Mouse (Mus musculus) hindbrain, embryonic 11.5 days (tissue): Measurements from ENCODE around the gene Pkd2. TPM values are rescaled to one million over a fixed set of nuclear protein-coding genes. Genes with fewer than 3 reads are reported as not detected.
A peak's percentile ranks its signal among the peaks of the same experiment; 100 is the strongest.

Source experiments
- ATAC-seq: fragments of 200-750 bp; cut with Nextera tagmentation; 2 replicates; pipeline ENCODE4 v1.8.0; 2017; ENCODE audit warnings: mild to moderate bottlenecking, moderate TSS enrichment, moderate library complexity; ENCODE audit not compliant: low FRiP score
- DNase-seq: peaks from one replicate; pipeline ENCODE4 v3.0.0-alpha.2; 2015; ENCODE audit warnings: low spot score
- H3K27ac ChIP-seq: fragments of 300-500 bp; sonication (generic); 2 replicates; pipeline ENCODE4 v1.5.1; 2014; ENCODE audit warnings: mild to moderate bottlenecking, low read depth, low read length
- H3K27me3 ChIP-seq: fragments of 300-500 bp; sonication (generic); 2 replicates; pipeline ENCODE4 v1.6.1; 2014; ENCODE audit warnings: mild to moderate bottlenecking, low read length, moderate library complexity, mixed read lengths; ENCODE audit not compliant: control insufficient read depth, insufficient read depth
- H3K36me3 ChIP-seq: fragments of 300-500 bp; sonication (generic); 2 replicates; pipeline ENCODE4 v1.6.1; 2014; ENCODE audit warnings: mild to moderate bottlenecking, low read length, moderate library complexity, mixed read lengths; ENCODE audit not compliant: control insufficient read depth, insufficient read depth
- H3K4me1 ChIP-seq: fragments of 300-500 bp; sonication (generic); replicated peaks from 2 replicates; pipeline ENCODE4 v1.6.1; 2014; ENCODE audit warnings: low read length, mixed read lengths; ENCODE audit not compliant: control insufficient read depth, insufficient read depth
- H3K4me2 ChIP-seq: fragments of 300-500 bp; sonication (generic); replicated peaks from 2 replicates; pipeline ENCODE4 v1.6.1; 2014; ENCODE audit warnings: mild to moderate bottlenecking, low read depth, low read length
- H3K4me3 ChIP-seq: fragments of 300-500 bp; sonication (generic); 2 replicates; pipeline ENCODE4 v1.5.1; 2014; ENCODE audit warnings: low read depth, low read length
- H3K9ac ChIP-seq: fragments of 300-500 bp; sonication (generic); 2 replicates; pipeline ENCODE4 v1.6.1; 2014; ENCODE audit warnings: low read depth, low read length
- H3K9me3 ChIP-seq: fragments of 300-500 bp; sonication (generic); 2 replicates; pipeline ENCODE4 v1.6.1; 2016; ENCODE audit warnings: low read length; ENCODE audit not compliant: control insufficient read depth
- WGBS: fragments of 180-500 bp; shearing (Covaris S2); extraction: QIAGEN DNeasy Blood & Tissue Kit; methylation state at CpG from one replicate; pipeline ENCODE4 v1.1.7; 2014; 5-methylcytosine and 5-hydroxymethylcytosine counted together
- polyA plus RNA-seq: library from polyadenylated mRNA; unstranded; fragments of >200 nt; fragmentation: Nextera tagmentation; extraction: Ambion mirVana; gene quantifications from 2 replicates; pipeline ENCODE4 v1.2.1, GENCODE M21; 2014

The Pkd2 gene
- 12.5 and 15.1 TPM in 2 replicates for polyA plus RNA-seq

- H3K4me1 ChIP-seq, result 0 out of 2 replicates have a peak, but pooled peaks cover 3% of the 10 kb centered on the region
- no peaks in the 10 kb centered on the region for H3K9me3 ChIP-seq
- H3K4me3 ChIP-seq, result peak within 1 kb of the TSS; percentile 70
- 19% methylated on average over 29 of the region's 46 CpGs for WGBS
- peak within 1 kb of the TSS; percentile 84 for H3K27ac ChIP-seq
- H3K27me3 ChIP-seq, result no peaks in the 10 kb centered on the region
- ATAC-seq (peak; percentile 88), DNase-seq (peak; percentile 83)
- H3K4me2 ChIP-seq, result peak within 1 kb of the TSS; percentile 75
- no peaks in the 10 kb centered on the region for H3K36me3 ChIP-seq
- H3K9ac ChIP-seq, result peak within 1 kb of the TSS; percentile 97
Observed at GRCm38 (mm10) chr5:104458832-104459705, at the start of gene Pkd2. Pkd2 (plus strand) TSS chr5:104459450.

GRCm38 (mm10) chr5:104415999-104416398 lies 43.3 kb upstream of the Pkd2 start:
- H3K27me3 ChIP-seq, result no peaks in the 10 kb centered on the region
- no peaks in the 10 kb centered on the region for H3K4me1 ChIP-seq
- H3K9ac ChIP-seq, result no peak overlapping the region
- DNase-seq, result no peak
- H3K4me3 ChIP-seq, result no peak overlapping the region
- H3K9me3 ChIP-seq, result no peaks in the 10 kb centered on the region
- ATAC-seq, result no peak
- H3K27ac ChIP-seq, result no peak overlapping the region
- no peaks in the 10 kb centered on the region for H3K36me3 ChIP-seq
- H3K4me2 ChIP-seq, result no peak overlapping the region
- WGBS, result 76% methylated on average over 2 of the region's 2 CpGs

- ATAC-seq, result no peak
- Histone ChIP-seq H3K4me1 (no peaks in the 10 kb centered on the region), H3K9me3 (no peaks in the 10 kb centered on the region), H3K4me2 (no peak overlapping the region), H3K9ac (no peak overlapping the region), H3K27ac (no peak overlapping the region), H3K36me3 (no peaks in the 10 kb centered on the region), H3K27me3 (no peaks in the 10 kb centered on the region), H3K4me3 (no peak overlapping the region)
- 72% methylated on average over 3 of the region's 3 CpGs for WGBS
- no peak for DNase-seq
Observed at GRCm38 (mm10) chr5:104417028-104417427, 42.2 kb upstream of the Pkd2 start.

- WGBS, result 94% methylated on average over 1 of the region's 1 CpGs
- Histone ChIP-seq H3K9ac (no peak overlapping the region), H3K36me3 (no peaks in the 10 kb centered on the region), H3K4me2 (no peak overlapping the region), H3K9me3 (no peaks in the 10 kb centered on the region), H3K4me3 (no peak overlapping the region), H3K4me1 (no peaks in the 10 kb centered on the region), H3K27ac (no peak overlapping the region), H3K27me3 (no peaks in the 10 kb centered on the region)
- no peak for ATAC-seq
- no peak for DNase-seq
Observed at GRCm38 (mm10) chr5:104417721-104418120, 41.5 kb upstream of the Pkd2 start.

- H3K27me3 ChIP-seq, result no peaks in the 10 kb centered on the region
- 71% methylated on average over 2 of the region's 2 CpGs for WGBS
- ATAC-seq (no peak), DNase-seq (no peak)
- H3K4me1 ChIP-seq, result no peaks in the 10 kb centered on the region
- H3K9ac ChIP-seq, result no peak overlapping the region
- H3K4me2 ChIP-seq, result no peak overlapping the region
- H3K27ac ChIP-seq, result no peak overlapping the region
- no peak overlapping the region for H3K4me3 ChIP-seq
- H3K9me3 ChIP-seq, result no peaks in the 10 kb centered on the region
- no peaks in the 10 kb centered on the region for H3K36me3 ChIP-seq
Observed at GRCm38 (mm10) chr5:104422039-104422438, 37.2 kb upstream of the Pkd2 start.

- ATAC-seq, result no peak
- Histone ChIP-seq H3K4me3 (no peak overlapping the region), H3K27ac (no peak overlapping the region), H3K9me3 (no peaks in the 10 kb centered on the region), H3K4me1 (no peaks in the 10 kb centered on the region), H3K36me3 (no peaks in the 10 kb centered on the region), H3K27me3 (no peaks in the 10 kb centered on the region), H3K4me2 (no peak overlapping the region), H3K9ac (no peak overlapping the region)
- no peak for DNase-seq
- WGBS, result 87% methylated on average over 3 of the region's 3 CpGs
Observed at GRCm38 (mm10) chr5:104423861-104424260, 35.4 kb upstream of the Pkd2 start.

GRCm38 (mm10) chr5:104425949-104426348 lies 33.3 kb upstream of the Pkd2 start:
- H3K4me3 ChIP-seq, result no peak overlapping the region
- no peak for ATAC-seq
- no peak overlapping the region for H3K9ac ChIP-seq
- H3K9me3 ChIP-seq, result no peaks in the 10 kb centered on the region
- H3K27me3 ChIP-seq, result no peaks in the 10 kb centered on the region
- 84% methylated on average over 8 of the region's 8 CpGs for WGBS
- no peak overlapping the region for H3K4me2 ChIP-seq
- no peaks in the 10 kb centered on the region for H3K36me3 ChIP-seq
- no peak for DNase-seq
- H3K27ac ChIP-seq, result no peak overlapping the region
- no peaks in the 10 kb centered on the region for H3K4me1 ChIP-seq

- Histone ChIP-seq H3K27ac (no peak overlapping the region), H3K36me3 (no peaks in the 10 kb centered on the region), H3K9ac (no peak overlapping the region), H3K4me3 (no peak overlapping the region), H3K27me3 (no peaks in the 10 kb centered on the region), H3K4me1 (no peaks in the 10 kb centered on the region), H3K9me3 (no peaks in the 10 kb centered on the region), H3K4me2 (no peak overlapping the region)
- DNase-seq (peak; percentile 22), ATAC-seq (no peak)
- 45% methylated on average over 12 of the region's 12 CpGs for whole genome bisulfite sequencing
Observed at GRCm38 (mm10) chr5:104432886-104433285, 26.4 kb upstream of the Pkd2 start.

- no peak overlapping the region for H3K27ac ChIP-seq
- H3K36me3 ChIP-seq, result no peaks in the 10 kb centered on the region
- no peaks in the 10 kb centered on the region for H3K4me1 ChIP-seq
- H3K4me2 ChIP-seq, result no peak overlapping the region
- WGBS, result 33% methylated on average over 6 of the region's 6 CpGs
- no peak overlapping the region for H3K9ac ChIP-seq
- ATAC-seq, result no peak
- no peaks in the 10 kb centered on the region for H3K9me3 ChIP-seq
- H3K27me3 ChIP-seq, result no peaks in the 10 kb centered on the region
- no peak overlapping the region for H3K4me3 ChIP-seq
- DNase-seq, result no peak
Observed at GRCm38 (mm10) chr5:104433968-104434565, 25.2 kb upstream of the Pkd2 start.
